Mouse (Mus musculus) G1E (cell line): Measurements from ENCODE around the gene Tespa1. TPM values are rescaled to one million over a fixed set of nuclear protein-coding genes. Genes with fewer than 3 reads are reported as not detected.
"Not testable (repeated sequence)": the region's sequence is repeated elsewhere in the genome, so short reads cannot be mapped to it uniquely, and the experiment has no call there.

ENCODE experiments used
- ATAC-seq: 2 replicates; pipeline ENCODE4 v1.8.0; 2016; ENCODE audit warnings: mild to moderate bottlenecking; ENCODE audit not compliant: insufficient number of reproducible peaks, poor library complexity, low FRiP score, severe bottlenecking; ENCODE audit errors: extremely low read depth
- DNase-seq: peaks from one replicate; pipeline ENCODE4 v3.0.0; 2012; ENCODE audit warnings: low spot score
- H3K27me3 ChIP-seq: 2 replicates; pipeline ENCODE4 v1.6.1; 2012; ENCODE audit warnings: mild to moderate bottlenecking, low read length, inconsistent platforms; ENCODE audit not compliant: insufficient read depth
- H3K36me3 ChIP-seq: replicated peaks from 2 replicates; pipeline ENCODE3; 2012; ENCODE audit warnings: mild to moderate bottlenecking, inconsistent platforms
- H3K4me1 ChIP-seq: 2 replicates; pipeline ENCODE4 v1.6.1; 2012; ENCODE audit warnings: low read depth, low read length, inconsistent platforms, mixed read lengths; ENCODE audit not compliant: insufficient read depth
- H3K4me3 ChIP-seq: 2 replicates; pipeline ENCODE4 v1.5.1; 2012; ENCODE audit warnings: low read depth, mild to moderate bottlenecking, inconsistent platforms, low read length, moderate library complexity, mixed read lengths
- H3K9me3 ChIP-seq: replicated peaks from 2 replicates; pipeline ENCODE4 v1.6.1; 2012; ENCODE audit warnings: inconsistent platforms
- CTCF ChIP-seq: IDR thresholded peaks from 2 replicates; pipeline ENCODE4 v1.5.1; 2012; ENCODE audit warnings: low read depth, low read length, inconsistent platforms, mixed read lengths
- GATA1 ChIP-seq: IDR thresholded peaks from 2 replicates; pipeline ENCODE4 v1.6.1; 2012; ENCODE audit warnings: borderline replicate concordance, low read length, inconsistent platforms, mixed read lengths
- GATA2 ChIP-seq: IDR thresholded peaks from 2 replicates; pipeline ENCODE4 v1.6.1; 2012; ENCODE audit warnings: low read depth, low read length, inconsistent platforms, borderline replicate concordance
- POLR2AphosphoS5 ChIP-seq: IDR thresholded peaks from 2 replicates; pipeline ENCODE4 v1.6.1; 2012; ENCODE audit warnings: low read depth, low read length, inconsistent platforms; ENCODE audit not compliant: insufficient replicate concordance
- TAL1 ChIP-seq: conservative IDR thresholded peaks from 2 replicates; pipeline ENCODE4 v1.6.1; 2012; ENCODE audit warnings: low read depth, low read length, inconsistent platforms, mixed read lengths
- polyA plus RNA-seq: library from polyadenylated mRNA; stranded (reverse); fragments of >175 nt; gene quantifications from 2 replicates; pipeline ENCODE4 v1.2.3, GENCODE M21; 2012
- total RNA-seq, 2 experiments: library from RNA; stranded (forward) in 1 of 2; stranded (reverse) in 1 of 2; fragments of 200-1000 nt in 1 of 2; fragments of >200 nt in 1 of 2; fragmentation: Nextera tagmentation in 1 of 2; gene quantifications; 2 replicates each; pipeline ENCODE4 v1.2.3; 2014 to 2017

Tespa1 gene
- total and polyA plus RNA-seq, 3 experiments = 7.4 to 340 (median 209) TPM

DNA sequence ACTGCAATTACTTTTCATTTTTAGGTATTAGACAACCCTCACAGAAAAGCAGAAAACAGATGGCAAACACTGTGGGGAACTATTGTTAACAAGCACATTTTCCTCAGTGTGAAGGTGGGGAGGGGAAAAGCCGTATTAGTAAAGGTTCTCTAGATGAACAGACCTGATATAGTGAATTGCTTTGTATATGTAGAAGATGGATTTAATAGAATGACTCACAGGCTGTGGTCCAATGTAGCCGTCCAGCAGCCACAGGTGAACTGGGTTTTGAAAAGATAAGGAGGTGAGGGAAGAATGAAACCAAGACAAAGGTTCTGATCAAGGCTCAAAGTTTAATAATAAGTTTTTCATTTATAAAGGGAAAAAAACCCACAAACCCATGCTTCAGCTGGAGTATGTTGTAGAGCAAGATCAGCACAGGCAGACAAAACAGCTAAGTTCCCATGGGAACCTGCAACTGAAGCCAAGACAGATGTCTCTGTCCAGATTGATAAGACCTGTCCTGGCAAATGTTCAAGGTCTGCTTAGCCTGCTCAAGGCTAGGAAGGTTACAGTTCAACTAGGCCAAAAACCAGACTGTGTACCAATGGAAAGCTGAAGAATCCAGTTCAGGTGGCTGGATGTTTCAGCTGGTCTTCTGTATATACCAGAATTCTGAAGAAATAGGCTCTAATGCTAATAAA is 50.0 kb downstream of the Tespa1 start:
- Histone ChIP-seq H3K36me3 (peaks cover 25% of the 10 kb centered on the region), H3K4me3 (no peak overlapping the region), H3K4me1 (no peaks in the 10 kb centered on the region), H3K9me3 (no peaks in the 10 kb centered on the region), H3K27me3 (no peaks in the 10 kb centered on the region)
- DNase-seq (no peak), ATAC-seq (no peak)
- peak; percentile 22; the same call in 1 of the 2 replicates for TF ChIP-seq TAL1
- TF ChIP-seq GATA2 = no peak

- peaks cover 16% of the 10 kb centered on the region for H3K36me3 ChIP-seq
- no peak overlapping the region for H3K4me3 ChIP-seq
- DNase-seq = no peak
- no peaks in the 10 kb centered on the region for H3K27me3 ChIP-seq
- no peak for ATAC-seq
- TF ChIP-seq CTCF (no peak), GATA2 (no peak), TAL1 (no peak), POLR2AphosphoS5 (no peak), GATA1 (no peak)
- no peaks in the 10 kb centered on the region for H3K9me3 ChIP-seq
- H3K4me1 ChIP-seq = no peaks in the 10 kb centered on the region
Measured at GRCm38 (mm10) chr10:130375145-130375544, 52.5 kb downstream of the Tespa1 start.

GRCm38 (mm10) chr10:130394232-130394631 is 71.6 kb downstream of the Tespa1 start, which contains the start of gene Vmn2r84:
Gene Vmn2r84, minus strand, starts transcription at chr10:130394332.
- no peak within 1 kb of the TSS for H3K4me3 ChIP-seq
- no peaks in the 10 kb centered on the region for H3K27me3 ChIP-seq
- no peaks in the 10 kb centered on the region for H3K36me3 ChIP-seq
- H3K9me3 ChIP-seq = no peaks in the 10 kb centered on the region
- no peak for TF ChIP-seq TAL1
- no peak for TF ChIP-seq CTCF
- TF ChIP-seq GATA1 = no peak
- TF ChIP-seq GATA2 = no peak
- no peak for TF ChIP-seq POLR2AphosphoS5
- DNase-seq (no peak), ATAC-seq (no peak)
- no peaks in the 10 kb centered on the region for H3K4me1 ChIP-seq

GRCm38 (mm10) chr10:130412167-130412698 is 89.6 kb downstream of the Tespa1 start:
- not testable (repeated sequence) for H3K36me3 ChIP-seq, H3K4me3 ChIP-seq, H3K27me3 ChIP-seq, H3K4me1 ChIP-seq, DNase-seq, ATAC-seq, H3K9me3 ChIP-seq

Other genes starting within 250 kb of the Tespa1 start
- gene Olfr823, start 207.5 kb upstream of the Tespa1 start, total RNA-seq (2014; fragmentation: Nextera tagmentation) = not detected in 2 replicates
- not detected in 2 replicates for gene Olfr823, start 207.5 kb upstream of the Tespa1 start, total RNA-seq (2017)
- not detected in 2 replicates for gene Olfr823, start 207.5 kb upstream of the Tespa1 start, polyA plus RNA-seq
- not detected in 2 replicates for gene Olfr824, start 192.9 kb upstream of the Tespa1 start, total RNA-seq (2014; fragmentation: Nextera tagmentation)
- 0.27 TPM in 1 of 2 replicates, not detected in the other for gene Olfr824, start 192.9 kb upstream of the Tespa1 start, total RNA-seq (2017)
- not detected in 2 replicates for gene Olfr824, start 192.9 kb upstream of the Tespa1 start, polyA plus RNA-seq
- not detected in 2 replicates for gene Olfr825, start 156.1 kb upstream of the Tespa1 start, total RNA-seq (2014; fragmentation: Nextera tagmentation)
- 0.12 and 0.27 TPM in 2 replicates for gene Olfr825, start 156.1 kb upstream of the Tespa1 start, total RNA-seq (2017)
- gene Olfr825, start 156.1 kb upstream of the Tespa1 start, polyA plus RNA-seq = not detected in 2 replicates
- gene Olfr826, start 138.7 kb upstream of the Tespa1 start, total RNA-seq (2014; fragmentation: Nextera tagmentation) = not detected in 2 replicates
- gene Olfr826, start 138.7 kb upstream of the Tespa1 start, total RNA-seq (2017) = 0.16 TPM in 1 of 2 replicates, not detected in the other
- not detected in 2 replicates for gene Olfr826, start 138.7 kb upstream of the Tespa1 start, polyA plus RNA-seq
- not detected in 2 replicates for gene Olfr827, start 108.5 kb upstream of the Tespa1 start, total RNA-seq (2014; fragmentation: Nextera tagmentation)
- 0.06 and 0.33 TPM in 2 replicates for gene Olfr827, start 108.5 kb upstream of the Tespa1 start, total RNA-seq (2017)
- not detected in 2 replicates for gene Olfr827, start 108.5 kb upstream of the Tespa1 start, polyA plus RNA-seq
- not detected in 2 replicates for gene Neurod4, start 42.6 kb upstream of the Tespa1 start, total RNA-seq (2014; fragmentation: Nextera tagmentation)
- 0.60 and 0.64 TPM in 2 replicates for gene Neurod4, start 42.6 kb upstream of the Tespa1 start, total RNA-seq (2017)
- gene Neurod4, start 42.6 kb upstream of the Tespa1 start, polyA plus RNA-seq = not detected in 2 replicates
- gene Vmn2r84, start 71.5 kb downstream of the Tespa1 start, total RNA-seq (2014; fragmentation: Nextera tagmentation) = not detected in 2 replicates
- 0.12 and 0.27 TPM in 2 replicates for gene Vmn2r84, start 71.5 kb downstream of the Tespa1 start, total RNA-seq (2017)
- not detected in 2 replicates for gene Vmn2r84, start 71.5 kb downstream of the Tespa1 start, polyA plus RNA-seq
- gene Vmn2r85, start 106.8 kb downstream of the Tespa1 start, total RNA-seq (2014; fragmentation: Nextera tagmentation) = not detected in 2 replicates
- gene Vmn2r85, start 106.8 kb downstream of the Tespa1 start, total RNA-seq (2017) = 0.05 and 0.06 TPM in 2 replicates
- not detected in 2 replicates for gene Vmn2r85, start 106.8 kb downstream of the Tespa1 start, polyA plus RNA-seq
- not detected in 2 replicates for gene Vmn2r86, start 133.2 kb downstream of the Tespa1 start, total RNA-seq (2014; fragmentation: Nextera tagmentation)
- gene Vmn2r86, start 133.2 kb downstream of the Tespa1 start, total RNA-seq (2017) = 0.05 and 0.06 TPM in 2 replicates
- gene Vmn2r86, start 133.2 kb downstream of the Tespa1 start, polyA plus RNA-seq = not detected in 2 replicates
- gene Vmn2r87, start 174.5 kb downstream of the Tespa1 start, total RNA-seq (2014; fragmentation: Nextera tagmentation) = not detected in 2 replicates
- 0.11 TPM in 1 of 2 replicates, not detected in the other for gene Vmn2r87, start 174.5 kb downstream of the Tespa1 start, total RNA-seq (2017)
- not detected in 2 replicates for gene Vmn2r87, start 174.5 kb downstream of the Tespa1 start, polyA plus RNA-seq